Mouse (Mus musculus) megakaryocyte-erythroid progenitor cell, adult 5-6 weeks (primary cell): ENCODE measurements around the gene Clint1. TPM values are rescaled to one million over a fixed set of nuclear protein-coding genes. Genes with fewer than 3 reads are reported as not detected.
A peak's percentile ranks its signal among the peaks of the same experiment; 100 is the strongest.
"Not testable (repeated sequence)": the region's sequence is repeated elsewhere in the genome, so short reads cannot be mapped to it uniquely, and the experiment has no call there.

Source experiments
- ATAC-seq: replicated peaks from 2 replicates; pipeline ENCODE4 v1.8.0; 2016; ENCODE audit warnings: mild to moderate bottlenecking, inconsistent platforms; ENCODE audit not compliant: severe bottlenecking, poor library complexity, low FRiP score, low TSS enrichment
- total RNA-seq, 2 experiments: library from RNA; stranded (forward) in 1 of 2; stranded (reverse) in 1 of 2; fragments of 200-1000, 215-1000 nt in 1 of 2; fragments of >200 nt in 1 of 2; fragmentation: Nextera tagmentation in 1 of 2; gene quantifications; 2 replicates each; pipeline ENCODE4 v1.2.3; 2014 to 2017

Gene Clint1
- total RNA-seq, 2 experiments from 2014 or later: 121 to 179 TPM

DNA sequence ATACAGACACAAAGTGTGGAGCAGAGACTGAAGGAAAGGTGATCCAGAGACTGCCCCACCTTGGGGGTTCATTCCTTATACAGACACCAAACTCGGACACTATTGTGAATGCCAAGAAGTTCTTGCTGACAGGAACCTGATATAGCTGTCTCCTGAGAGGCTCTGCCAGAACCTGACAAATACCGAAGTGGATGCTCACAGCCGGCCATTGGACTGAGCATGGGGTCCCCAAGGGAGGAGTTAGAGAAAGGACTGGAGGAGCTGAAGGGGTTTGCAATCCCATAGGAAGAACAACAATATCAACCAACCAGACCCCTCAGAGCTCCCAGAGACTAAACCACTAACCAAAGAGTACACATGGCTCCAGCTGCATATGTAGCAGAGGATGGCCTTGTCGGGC lies 27.5 kb downstream of the Clint1 start:
- ATAC-seq: not testable (repeated sequence)

DNA sequence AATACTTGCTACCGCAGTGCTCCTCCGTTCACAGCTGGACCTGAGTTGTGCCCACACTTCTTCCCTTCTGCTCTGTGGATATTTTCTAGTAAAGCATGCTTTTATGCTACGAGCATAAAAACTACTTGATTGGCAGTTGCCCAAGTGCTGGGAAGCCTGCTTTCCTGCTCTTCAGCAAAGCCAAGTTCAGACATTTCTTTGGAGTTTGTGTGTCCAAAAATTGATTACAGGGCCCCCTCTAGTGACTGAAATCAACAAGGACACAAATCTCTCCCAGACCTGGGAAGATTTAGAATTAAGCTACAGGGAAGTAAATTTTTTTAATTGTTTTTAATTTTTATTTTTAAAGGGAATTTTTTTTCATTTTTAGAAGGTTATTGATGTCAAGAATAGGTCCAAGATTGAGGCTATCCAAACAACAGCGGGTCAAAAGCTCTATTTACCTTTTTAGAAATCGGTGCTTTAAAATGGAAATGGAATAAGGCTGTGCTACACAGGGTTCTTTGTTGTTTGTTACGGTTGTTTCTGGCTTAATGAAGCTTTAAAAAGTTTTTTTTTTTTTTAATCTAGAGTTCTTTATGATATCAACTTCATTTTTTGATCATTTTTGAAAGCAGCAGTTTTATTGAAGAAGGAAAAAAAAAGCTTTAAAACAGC lies 29.3 kb downstream of the Clint1 start:
- ATAC-seq: 0 out of 2 replicates have a peak, but pooled peaks have one; percentile 25

DNA sequence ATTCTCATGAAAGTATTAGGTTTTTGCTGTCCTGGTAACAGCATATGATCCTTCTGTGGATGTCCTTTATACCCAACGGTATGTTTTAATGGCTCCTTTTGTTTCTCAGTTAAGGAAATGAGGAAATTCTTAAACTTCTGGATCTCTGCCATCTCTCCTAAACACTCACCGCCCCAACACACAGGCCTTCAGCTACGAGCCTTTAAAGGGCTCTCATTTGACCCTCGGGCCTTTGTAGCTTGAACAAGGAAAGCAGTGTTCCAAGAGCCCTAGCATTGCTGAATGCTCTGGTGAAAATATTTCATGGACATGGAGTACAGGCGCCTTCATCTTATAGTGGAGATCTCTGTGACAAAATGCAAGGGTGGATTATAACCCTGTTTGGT lies 29.8 kb downstream of the Clint1 start:
- ATAC-seq: no peak

DNA sequence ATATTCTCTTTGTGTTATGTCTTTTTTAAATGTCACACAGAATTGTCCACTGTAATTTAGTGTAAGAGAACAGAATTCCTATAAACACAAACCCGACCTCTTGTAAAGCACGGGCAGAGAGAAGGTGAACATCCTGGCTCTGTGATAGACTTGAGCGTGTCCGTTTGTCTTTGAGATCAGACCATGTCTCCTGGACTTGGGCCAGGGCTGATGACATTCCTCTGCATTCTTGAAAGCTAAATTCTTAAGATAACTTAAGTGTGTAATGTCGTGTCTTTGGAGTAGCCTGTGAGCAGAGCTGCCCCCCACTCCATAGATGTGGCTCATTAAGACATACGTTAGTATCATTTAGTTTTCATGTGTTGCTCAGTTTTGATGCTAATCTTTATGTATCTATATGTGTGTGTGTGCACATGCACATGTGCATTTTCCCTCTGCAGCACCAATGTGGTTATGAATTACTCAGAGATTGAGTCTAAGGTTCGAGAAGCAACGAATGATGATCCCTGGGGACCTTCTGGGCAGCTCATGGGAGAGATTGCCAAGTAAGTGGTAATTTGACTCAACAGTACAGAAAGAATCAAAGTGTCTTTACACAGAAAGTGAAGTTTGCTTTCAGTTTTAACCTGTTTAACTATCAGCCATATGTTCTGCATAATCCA lies 31.6 kb downstream of the Clint1 start:
- ATAC-seq: peak; percentile 55

DNA sequence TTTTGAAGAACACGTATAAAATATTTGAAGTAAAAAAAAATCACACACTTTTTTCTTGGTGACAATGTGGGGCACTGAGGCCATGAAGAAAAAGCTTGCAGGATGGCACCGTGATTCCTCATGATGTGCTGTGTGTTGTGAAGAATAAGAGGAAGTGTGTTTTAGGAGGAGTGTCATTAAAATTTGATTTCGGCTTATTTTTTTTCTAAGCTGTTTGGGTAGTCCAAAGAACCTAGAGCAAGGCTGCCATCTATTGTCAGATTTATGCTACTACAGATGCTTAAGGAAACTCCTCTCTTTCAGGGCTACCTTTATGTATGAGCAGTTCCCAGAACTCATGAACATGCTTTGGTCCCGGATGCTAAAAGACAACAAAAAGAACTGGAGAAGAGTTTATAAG lies 32.2 kb downstream of the Clint1 start:
- ATAC-seq: peak; percentile 27; the same call in 1 of the 2 replicates

DNA sequence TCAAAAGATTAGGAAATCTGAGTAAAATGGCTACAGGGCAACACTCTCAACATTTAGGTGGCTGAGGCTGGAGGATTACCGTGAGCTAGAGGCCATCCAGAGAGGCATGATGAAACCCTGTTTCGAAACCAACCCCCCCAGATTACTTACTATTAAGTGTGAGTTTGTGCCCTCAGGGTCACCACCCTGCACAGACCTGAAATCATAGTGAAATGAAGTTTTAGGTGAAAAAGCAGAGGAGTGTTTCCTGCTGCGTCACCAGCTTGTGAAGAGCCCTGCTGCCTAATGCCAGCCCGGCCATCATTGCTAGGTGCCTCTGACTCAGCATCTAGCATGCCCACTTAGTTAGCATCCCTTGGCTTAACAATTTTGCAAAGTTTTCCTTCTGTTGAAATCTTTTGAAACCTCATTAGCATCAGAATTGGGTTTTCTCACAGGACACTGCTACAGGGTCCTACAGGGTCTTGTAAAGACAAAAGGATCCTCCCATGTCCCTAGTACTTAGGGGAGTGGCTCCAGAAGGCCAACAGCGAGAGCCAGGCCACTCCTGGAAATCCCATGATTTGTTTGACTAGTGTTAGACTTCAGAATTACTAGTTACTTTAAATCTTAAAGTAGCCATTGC lies 33.9 kb downstream of the Clint1 start:
- no peak for ATAC-seq

DNA sequence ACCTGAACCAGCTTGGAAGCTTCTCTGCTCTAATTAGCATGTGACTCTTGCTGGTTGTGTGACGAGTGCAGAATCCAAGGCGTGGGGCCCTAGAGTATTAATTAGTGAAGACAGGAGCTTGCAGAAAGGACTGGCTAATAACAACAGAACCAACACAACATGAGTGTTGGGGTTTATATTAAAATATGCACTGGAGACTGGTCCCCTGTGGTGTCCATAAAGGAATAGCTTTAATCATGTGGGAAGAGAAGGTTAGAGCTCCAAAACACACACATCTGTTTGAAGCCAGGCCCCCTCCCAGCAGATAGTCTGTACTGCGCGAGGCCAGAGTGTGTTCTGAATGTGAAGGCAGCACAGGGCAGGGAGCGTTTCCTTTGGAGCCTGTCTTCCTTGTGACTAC lies 34.7 kb downstream of the Clint1 start:
- no peak for ATAC-seq

DNA sequence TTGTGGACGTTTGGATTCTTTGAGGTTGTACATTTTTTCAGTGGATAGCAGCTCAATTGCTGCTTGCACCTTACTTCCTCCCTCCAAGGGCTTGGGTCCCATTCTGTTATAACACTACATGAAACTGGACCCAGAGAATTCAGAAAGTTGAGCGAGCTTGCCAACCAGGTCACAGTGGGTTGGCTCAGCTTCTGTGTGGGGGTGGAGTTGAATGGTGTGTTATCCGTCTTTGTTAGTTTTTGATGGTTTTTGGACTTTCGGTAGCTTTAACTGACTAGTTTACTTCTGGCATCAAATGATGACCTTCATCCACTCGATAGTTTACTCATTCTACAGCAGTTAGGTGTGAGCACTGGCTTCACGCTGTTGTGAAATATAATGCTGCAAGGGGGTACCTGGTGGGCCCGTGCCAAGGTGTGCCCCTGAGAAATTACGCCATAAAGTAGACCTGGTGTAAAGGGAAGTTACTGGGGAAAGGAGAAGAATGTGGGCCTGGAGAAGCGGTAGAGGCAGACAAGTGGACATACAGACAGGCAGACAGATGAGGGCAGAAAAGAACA lies 36.7 kb downstream of the Clint1 start:
- no peak for ATAC-seq

DNA sequence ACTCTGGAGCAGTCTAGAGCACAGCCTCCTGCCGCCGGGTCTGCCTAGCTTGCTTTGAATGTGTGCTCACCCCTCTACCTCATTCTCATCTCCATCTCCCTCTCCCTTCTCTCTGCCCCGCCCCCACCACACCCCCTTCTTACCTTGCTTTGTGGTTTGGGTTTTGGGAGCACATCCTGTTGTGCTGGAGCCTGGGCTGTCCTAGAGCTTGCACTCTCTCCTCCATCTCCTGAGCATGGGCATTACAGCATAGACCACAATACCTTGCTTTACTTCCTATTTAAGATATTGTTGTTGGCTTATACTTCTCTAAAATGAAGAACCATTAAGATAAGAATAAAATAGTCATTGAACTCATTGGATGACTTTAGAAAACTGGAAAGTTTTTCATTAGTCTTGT lies 38.1 kb downstream of the Clint1 start:
- no peak for ATAC-seq

DNA sequence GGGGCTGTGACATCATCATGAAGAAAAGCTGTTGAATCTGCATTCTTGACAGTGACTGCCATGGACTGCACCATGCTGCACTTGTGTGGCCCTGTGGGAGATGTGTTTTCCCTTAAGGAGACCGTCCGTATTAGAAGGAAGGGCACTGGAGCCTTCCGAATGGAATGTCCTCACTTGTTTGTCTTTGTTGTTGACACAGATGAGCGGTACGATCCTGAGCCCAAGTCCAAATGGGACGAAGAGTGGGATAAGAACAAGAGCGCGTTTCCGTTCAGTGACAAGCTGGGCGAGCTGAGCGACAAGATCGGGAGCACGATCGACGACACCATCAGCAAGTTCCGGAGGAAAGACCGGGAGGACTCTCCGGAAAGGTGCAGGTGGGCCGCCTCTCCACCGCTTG lies 38.6 kb downstream of the Clint1 start:
- ATAC-seq: no peak

DNA sequence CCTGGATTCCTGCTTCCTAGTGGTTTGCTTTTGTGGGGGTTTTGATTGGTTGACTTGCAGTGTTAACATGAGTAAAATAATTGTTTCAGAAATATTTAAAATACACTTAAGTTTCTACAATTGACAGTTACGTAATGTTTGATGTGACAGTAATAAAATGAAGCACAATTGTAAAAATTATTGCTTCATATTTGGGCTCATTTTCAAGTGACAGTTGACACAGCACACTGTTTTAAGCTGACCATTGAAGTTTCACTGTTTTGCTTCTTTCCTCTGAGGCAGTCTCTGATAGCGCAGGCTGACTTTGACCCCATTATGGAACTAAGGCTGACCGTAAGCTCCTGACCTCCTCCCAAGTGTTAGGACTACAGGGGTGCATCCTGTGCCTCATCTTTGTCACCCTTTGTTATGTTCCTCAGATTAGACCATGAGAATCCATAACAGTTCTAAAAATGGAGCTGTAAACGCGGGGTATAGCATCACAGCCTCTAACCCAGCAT lies 41.1 kb downstream of the Clint1 start:
- ATAC-seq: no peak

DNA sequence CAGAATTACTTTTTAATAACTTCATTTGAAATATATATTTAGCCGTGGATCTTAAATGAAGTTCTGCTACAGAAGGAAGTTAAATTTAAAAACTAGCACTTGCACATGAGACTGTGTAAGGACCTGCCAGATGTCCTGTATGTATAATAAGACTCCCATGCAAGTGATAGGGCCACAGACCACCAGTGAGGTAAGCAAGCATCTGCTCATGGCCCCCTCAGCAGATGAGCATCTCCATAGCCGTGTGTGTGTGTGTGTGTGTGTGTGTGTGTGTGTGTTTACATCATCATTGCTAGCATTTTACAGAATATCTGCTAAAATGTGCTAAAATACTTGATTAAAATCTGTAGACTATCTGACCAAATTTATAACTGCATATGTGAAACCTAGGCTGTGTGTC lies 45.5 kb downstream of the Clint1 start:
- ATAC-seq: no peak

DNA sequence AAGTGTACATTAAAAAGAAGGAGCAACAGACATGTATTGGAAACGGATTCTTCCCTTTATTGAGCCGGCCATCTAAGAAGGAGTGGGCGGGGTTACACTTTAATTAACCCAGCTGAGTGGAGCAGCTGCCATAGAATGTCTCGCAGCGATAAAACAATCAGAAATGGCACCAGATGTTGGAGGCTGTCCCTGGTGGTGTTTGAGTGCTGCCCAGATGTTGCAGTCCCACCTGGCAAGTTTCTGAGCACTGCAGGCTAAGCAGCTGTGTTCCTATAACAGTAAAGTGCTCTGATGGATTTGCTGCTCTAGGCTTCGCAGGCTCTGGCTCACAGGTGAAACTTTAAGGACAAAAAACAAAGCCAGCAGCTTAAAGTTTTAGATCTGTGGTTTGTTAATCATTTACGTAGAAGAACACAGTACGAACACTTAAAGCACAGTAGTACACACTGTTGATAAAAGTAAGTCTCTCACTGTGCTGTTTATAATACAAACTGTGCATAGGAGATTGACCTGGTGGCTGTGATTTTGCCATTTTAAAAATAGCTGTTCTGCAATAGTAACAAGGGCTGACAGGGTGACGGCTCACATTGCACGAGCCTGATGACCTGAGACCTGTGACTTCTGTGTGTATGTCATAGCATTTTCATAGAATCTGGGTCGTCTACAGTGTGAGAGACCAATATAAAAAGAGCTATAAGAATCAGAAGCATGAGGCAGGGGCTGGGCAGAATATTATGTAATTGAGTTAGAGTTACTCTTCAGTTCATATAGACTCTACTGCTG lies 48.6 kb downstream of the Clint1 start:
- ATAC-seq: no peak

DNA sequence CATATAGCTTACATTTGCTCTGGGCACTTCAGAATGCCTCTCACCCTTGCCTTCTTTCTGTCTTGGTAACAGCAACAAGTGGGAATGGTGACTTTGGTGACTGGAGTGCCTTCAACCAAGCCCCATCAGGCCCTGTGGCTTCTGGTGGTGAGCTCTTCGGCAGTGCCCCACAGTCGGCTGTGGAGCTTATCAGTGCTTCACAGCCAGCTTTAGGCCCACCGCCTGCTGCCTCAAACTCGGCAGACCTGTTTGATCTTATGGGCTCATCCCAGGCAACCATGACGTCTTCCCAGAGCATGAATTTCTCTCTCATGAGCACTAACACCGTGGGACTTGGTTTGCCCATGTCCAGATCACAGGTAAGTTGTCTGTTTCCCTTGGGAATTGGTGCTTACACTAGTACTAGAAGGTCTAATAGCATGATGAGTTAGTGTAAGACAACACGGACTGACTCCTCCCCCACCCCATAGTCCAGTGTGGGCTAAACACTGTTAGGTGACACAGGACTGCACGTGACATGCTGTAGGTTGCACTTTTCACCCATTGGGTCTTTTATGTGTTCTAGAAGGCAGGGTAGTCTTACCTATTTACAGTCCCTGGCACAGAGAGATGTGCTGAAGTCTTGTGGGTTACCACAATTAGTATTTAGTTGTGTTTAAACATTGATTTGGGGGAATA lies 54.4 kb downstream of the Clint1 start:
- ATAC-seq: peak; percentile 98

DNA sequence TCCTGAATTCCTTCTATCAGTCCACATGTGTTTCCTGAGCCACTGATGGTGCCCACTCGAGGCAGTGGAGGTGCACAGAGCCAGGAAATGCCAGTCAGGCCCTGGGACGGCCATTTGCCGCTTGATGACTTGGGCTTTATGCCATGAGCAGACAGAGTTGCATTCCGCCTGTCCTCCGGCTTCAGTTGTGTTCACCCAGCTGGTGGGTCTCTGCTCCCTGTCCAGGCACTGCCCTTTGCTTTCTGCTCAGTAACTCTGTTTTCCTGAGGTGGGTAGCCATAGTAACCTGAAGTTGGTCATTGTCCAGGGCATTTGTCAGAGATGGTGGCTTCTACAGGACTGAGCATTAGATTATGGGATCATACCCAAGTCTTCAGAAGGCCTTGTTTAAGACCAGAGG lies 55.5 kb downstream of the Clint1 start:
- ATAC-seq: no peak

DNA sequence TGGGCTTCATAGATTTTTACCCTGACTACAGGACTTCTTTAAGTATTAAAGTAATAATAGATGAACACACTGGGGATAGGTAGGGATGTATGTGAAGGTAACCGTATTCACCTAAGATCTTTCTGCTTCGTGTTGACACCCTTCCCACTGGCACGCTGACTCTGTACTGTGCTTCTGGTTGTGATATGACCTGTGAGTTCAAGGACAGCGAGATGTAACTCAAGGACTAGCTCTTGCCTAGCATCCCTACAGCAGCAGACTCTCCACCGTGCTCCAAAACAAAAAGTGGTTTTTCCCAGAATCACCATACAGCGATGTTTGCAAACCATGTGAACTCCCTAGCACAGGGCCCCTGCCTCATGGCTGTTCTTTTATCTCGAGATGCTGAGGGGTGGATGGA lies 56.2 kb downstream of the Clint1 start:
- ATAC-seq: no peak

DNA sequence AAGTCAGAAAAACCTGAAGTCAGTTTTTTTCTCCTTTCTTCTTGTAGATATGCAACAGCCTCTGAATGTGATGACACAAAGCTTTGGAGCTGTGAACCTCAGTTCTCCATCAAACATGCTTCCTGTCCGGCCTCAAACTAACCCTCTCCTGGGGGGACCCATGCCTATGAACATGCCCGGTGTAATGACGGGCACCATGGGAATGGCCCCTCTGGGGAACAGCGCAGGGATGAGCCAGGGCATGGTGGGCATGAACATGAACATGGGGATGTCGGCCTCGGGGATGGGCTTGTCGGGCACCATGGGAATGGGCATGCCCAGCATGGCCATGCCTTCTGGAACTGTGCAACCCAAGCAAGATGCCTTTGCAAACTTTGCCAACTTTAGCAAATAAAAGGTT lies 57.0 kb downstream of the Clint1 start:
- ATAC-seq: no peak

DNA sequence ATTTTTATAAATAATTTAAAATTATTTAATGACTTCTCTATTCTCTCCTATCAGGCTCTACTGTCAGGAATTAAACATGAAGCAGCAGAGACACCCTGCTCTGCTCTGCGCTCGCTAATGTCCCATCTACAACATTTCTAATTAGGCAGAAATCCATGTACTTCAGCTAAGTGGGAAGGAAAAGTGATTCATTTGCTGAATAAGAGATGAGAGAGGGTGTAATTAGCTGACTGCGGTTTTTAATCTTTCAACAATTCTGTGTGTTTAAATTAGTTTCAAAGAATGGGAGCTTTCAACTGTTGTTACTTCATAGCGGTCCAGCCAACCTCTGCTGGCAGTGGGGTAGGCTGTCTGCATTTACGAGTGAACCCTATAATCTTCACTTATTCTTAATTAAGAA lies 58.9 kb downstream of the Clint1 start:
- no peak for ATAC-seq

DNA sequence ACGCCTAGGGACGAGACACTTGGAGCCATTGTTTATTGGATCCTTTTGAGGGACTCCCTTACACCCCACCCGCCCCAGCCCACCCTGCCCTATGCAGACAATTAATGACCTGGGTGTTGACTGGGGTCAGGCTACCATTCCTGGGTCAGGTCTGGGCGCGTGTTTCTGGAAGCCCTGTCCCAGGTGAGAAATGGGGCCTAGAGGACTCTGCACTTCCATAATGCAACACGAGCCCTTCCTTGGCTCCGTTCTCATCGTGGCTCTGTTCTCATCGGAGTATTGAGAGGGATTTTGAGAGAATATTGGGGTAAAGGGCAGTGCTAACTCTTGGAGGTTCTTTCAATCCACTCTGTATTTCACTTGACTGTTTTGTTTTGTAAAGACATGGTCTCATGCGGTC lies 64.3 kb downstream of the Clint1 start:
- no peak for ATAC-seq
